In the genomic region with DNA sequence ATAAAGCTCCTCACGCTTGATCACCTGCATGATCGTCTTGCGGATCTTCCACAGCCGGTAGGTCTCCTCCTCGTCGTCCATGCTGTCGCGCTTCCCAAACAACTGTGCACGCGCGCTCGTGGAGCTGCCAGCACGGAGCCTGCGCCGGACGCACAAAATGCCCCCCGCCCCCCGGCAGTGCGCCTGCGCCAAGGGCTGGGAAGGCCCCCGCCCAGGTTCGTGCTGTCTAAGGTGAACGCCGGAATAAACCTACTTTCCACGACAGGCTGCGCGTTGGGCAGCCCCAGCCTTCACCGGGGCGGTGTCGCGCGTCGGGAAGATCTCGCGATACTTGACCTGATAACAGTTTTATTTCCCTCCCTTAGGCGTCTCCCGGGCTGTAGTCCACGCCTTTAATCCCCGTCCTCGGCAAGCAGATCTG, we compare ENCODE assay signal across 1 mouse cellular context.
TF ChIP-seq lines count a peak whose summit lies in the region.

Gene Polr2e, minus strand, starts transcription at position 237 of the 421 bp plus-strand sequence.

TF ChIP-seq in CH12.LX, 34 proteins besides CTCF, POLR2A, EP300 and RAD21 (continued from another document):
- TF ChIP-seq KAT2A (IDR thresholded peaks at IDR 0.05; ENCODE audit: insufficient replicate concordance, low read length) (no peak), PAX5 (IDR thresholded peaks at IDR 0.05; ENCODE audit: low read length) (no peak), MXI1 (IDR thresholded peaks at IDR 0.05; ENCODE audit: low read depth, low read length) (peak; percentile 97), BHLHE40 (IDR thresholded peaks at IDR 0.05; ENCODE audit: low read depth, low read length) (peak; percentile 52; the same call in 1 of the 2 replicates), ETS1 (conservative IDR thresholded peaks at IDR 0.05; ENCODE audit: low read depth, low read length) (no peak), ELF1 (IDR thresholded peaks at IDR 0.05; ENCODE audit: low read depth, low read length) (peak; percentile 37; the same call in 1 of the 2 replicates), JUN (IDR thresholded peaks at IDR 0.05; ENCODE audit: insufficient read depth, low read depth, low read length) (no peak), UBTF (IDR thresholded peaks at IDR 0.05; ENCODE audit: low read depth, low read length) (no peak), POLR2AphosphoS2 (IDR thresholded peaks at IDR 0.05; ENCODE audit: low read depth, low read length) (no peak), CHD1 (IDR thresholded peaks at IDR 0.05; ENCODE audit: low read depth, low read length) (no peak), MAFK (IDR thresholded peaks at IDR 0.05; ENCODE audit: insufficient replicate concordance, low read length) (no peak), ZMIZ1 (IDR thresholded peaks at IDR 0.05; ENCODE audit: low read depth, low read length) (no peak), MAX (IDR thresholded peaks at IDR 0.05; ENCODE audit: low read length) (peak; percentile 99), SMC3 (IDR thresholded peaks at IDR 0.05; ENCODE audit: low read depth, low read length) (no peak), SIN3A (IDR thresholded peaks at IDR 0.05; ENCODE audit: low read length) (peak; percentile 88; the same call in 1 of the 2 replicates), MYC (IDR thresholded peaks at IDR 0.05; ENCODE audit: low read depth, low read length) (no peak), NRF1 (IDR thresholded peaks at IDR 0.05; ENCODE audit: low read depth, low read length) (peak; percentile 96), IRF4 (IDR thresholded peaks at IDR 0.05; ENCODE audit: low read depth, low read length) (no peak), HCFC1 (IDR thresholded peaks at IDR 0.05; ENCODE audit: low read depth, low read length) (peak; percentile 90), E2F4 (IDR thresholded peaks at IDR 0.05; ENCODE audit: insufficient replicate concordance, low read depth, low read length) (no peak; the same call in 1 of the 2 replicates), USF1 (IDR thresholded peaks at IDR 0.05; ENCODE audit: low read depth, low read length) (no peak), ZKSCAN1 (IDR thresholded peaks at IDR 0.05; ENCODE audit: borderline replicate concordance, low read depth, low read length) (no peak), TCF12 (IDR thresholded peaks at IDR 0.05; ENCODE audit: low read depth, low read length) (peak; percentile 57; the same call in 1 of the 2 replicates), JUND (conservative IDR thresholded peaks at IDR 0.05; ENCODE audit: low read depth, low read length) (no peak), CHD2 (IDR thresholded peaks at IDR 0.05; ENCODE audit: low read length) (peak; percentile 99), MAZ (IDR thresholded peaks at IDR 0.05; ENCODE audit: low read depth, low read length) (peak; percentile 25; the same call in 1 of the 2 replicates)
